Mouse (Mus musculus): ENCODE measurements around the gene Kmt2b. TPM values are rescaled to one million over a fixed set of nuclear protein-coding genes. Genes with fewer than 3 reads are reported as not detected.

The Kmt2b gene
- total RNA-seq, 4 experiments from 2014 or later: 44.1 to 60.2 (median 56.1) TPM

- DNase-seq (ENCODE audit: low spot score in 2 of 2): no peak
Measured at GRCm38 (mm10) chr7:30540572-30540971, 48.0 kb downstream of the Kmt2b start.

- DNase-seq (ENCODE audit: low spot score in 2 of 2): peak; percentile 95 to 96
Measured at GRCm38 (mm10) chr7:30534633-30535577, 53.6 kb downstream of the Kmt2b start, which contains the start of gene Arhgap33. TSS of gene Arhgap33 (minus strand) at chr7:30535060.

- no peak for DNase-seq (ENCODE audit: low spot score in 2 of 2)
Measured at GRCm38 (mm10) chr7:30533941-30534632, 54.4 kb downstream of the Kmt2b start.

- DNase-seq (ENCODE audit: low spot score in 2 of 2): peak in 1 of 2 experiments; percentile 50
Measured at GRCm38 (mm10) chr7:30532931-30533330, 55.6 kb downstream of the Kmt2b start.

- no peak for DNase-seq (ENCODE audit: low spot score in 2 of 2)
Measured at GRCm38 (mm10) chr7:30531291-30531815, 57.2 kb downstream of the Kmt2b start.

- no peak for DNase-seq (ENCODE audit: low spot score in 2 of 2)
Measured at GRCm38 (mm10) chr7:30526981-30527380, 61.5 kb downstream of the Kmt2b start.

- DNase-seq (ENCODE audit: low spot score in 2 of 2): no peak
Measured at GRCm38 (mm10) chr7:30526399-30526798, 62.1 kb downstream of the Kmt2b start.

GRCm38 (mm10) chr7:30525954-30526353, 62.6 kb downstream of the Kmt2b start:
- DNase-seq (ENCODE audit: low spot score in 2 of 2): no peak

- DNase-seq (ENCODE audit: low spot score in 2 of 2): no peak
Measured at GRCm38 (mm10) chr7:30524487-30524886, 64.0 kb downstream of the Kmt2b start.

GRCm38 (mm10) chr7:30522871-30523270, 65.7 kb downstream of the Kmt2b start:
- DNase-seq (ENCODE audit: low spot score in 2 of 2): no peak

- DNase-seq (ENCODE audit: low spot score in 2 of 2): no peak
Measured at GRCm38 (mm10) chr7:30520856-30521255, 67.7 kb downstream of the Kmt2b start.

GRCm38 (mm10) chr7:30520396-30520795, 68.1 kb downstream of the Kmt2b start:
- DNase-seq (ENCODE audit: low spot score in 2 of 2): no peak

Small RNA genes within 50 kb of the gene (microRNA-seq; reads per million reads assigned to microRNA genes)
- gene Gm38670 (0.25 to 0.96 reads per million in 2 experiments), gene Mir3569 (0.32 to 1.0 reads per million in 2 experiments)

Other genes with a start within 250 kb of the Kmt2b start
- 10 to 100 TPM; 28.2 to 31.6 (median 29.2) TPM for gene Lrfn3, start 226.0 kb downstream of the Kmt2b start, total RNA-seq (2022)
- gene Tyrobp, start 175.0 kb downstream of the Kmt2b start, total RNA-seq (2022): 100 to 1,000 TPM in 2 of 4 experiments, 10 to 100 TPM in 2; 24.9 to 572 (median 243) TPM
- gene Hcst, start 168.9 kb downstream of the Kmt2b start, total RNA-seq (2022): 1 to 10 TPM in 3 of 4 experiments, not detected in 1; 1.8 to 3.3 (median 2.3) TPM
- gene Nfkbid, start 167.0 kb downstream of the Kmt2b start, total RNA-seq (2022): 1 to 10 TPM; 2.8 to 4.1 (median 3.2) TPM
- 1,000 to 10,000 TPM; 1,209 to 1,263 (median 1,238) TPM for gene Aplp1, start 143.2 kb downstream of the Kmt2b start, total RNA-seq (2022)
- 10 to 100 TPM in 3 of 4 experiments, 1 to 10 TPM in 1; 9.6 to 13.7 (median 11.2) TPM for gene Kirrel2, start 131.0 kb downstream of the Kmt2b start, total RNA-seq (2022)
- gene Nphs1, start 130.4 kb downstream of the Kmt2b start, total RNA-seq (2022): 1 to 10 TPM; 1.5 to 1.9 (median 1.6) TPM
- under 1 TPM in 1 of 4 experiments, not detected in 3; 0.56 TPM for gene Prodh2, start 95.1 kb downstream of the Kmt2b start, total RNA-seq (2022)
- gene Arhgap33, start 53.7 kb downstream of the Kmt2b start, total RNA-seq (2022): 100 to 1,000 TPM in 3 of 4 experiments, 10 to 100 TPM in 1; 99.8 to 118 (median 110) TPM
- 10 to 100 TPM in 1 of 4 experiments, 1 to 10 TPM in 3; 3.2 to 10.3 (median 6.5) TPM for gene Hspb6, start 36.5 kb downstream of the Kmt2b start, total RNA-seq (2022)
- 1 to 10 TPM; 4.4 to 8.9 (median 6.1) TPM for gene Proser3, start 36.4 kb downstream of the Kmt2b start, total RNA-seq (2022)
- gene Lin37, start 28.9 kb downstream of the Kmt2b start, total RNA-seq (2022): 10 to 100 TPM; 41.3 to 54.0 (median 46.9) TPM
- 10 to 100 TPM; 68.2 to 81.1 (median 78.7) TPM for gene U2af1l4, start 25.4 kb downstream of the Kmt2b start, total RNA-seq (2022)
- gene Gm49396, start 25.4 kb downstream of the Kmt2b start, total RNA-seq (2022): 10 to 100 TPM in 2 of 4 experiments, 1 to 10 TPM in 2; 6.3 to 14.8 (median 11.1) TPM
- gene Psenen, start 25.1 kb downstream of the Kmt2b start, total RNA-seq (2022): 10 to 100 TPM; 85.9 to 91.0 (median 88.4) TPM
- 1 to 10 TPM; 4.0 to 5.7 (median 4.6) TPM for gene Igflr1, start 23.3 kb downstream of the Kmt2b start, total RNA-seq (2022)
- not detected for gene Zbtb32, start 10.2 kb upstream of the Kmt2b start, total RNA-seq (2022)
- gene Upk1a, start 24.1 kb upstream of the Kmt2b start, total RNA-seq (2022): 1 to 10 TPM in 1 of 4 experiments, under 1 TPM in 2, not detected in 1; 0.39 to 1.2 (median 0.89) TPM
- gene Cox6b1, start 37.4 kb upstream of the Kmt2b start, total RNA-seq (2022): 100 to 1,000 TPM; 631 to 661 (median 651) TPM
- not detected for gene Etv2, start 47.1 kb upstream of the Kmt2b start, total RNA-seq (2022)
- 10 to 100 TPM; 61.9 to 71.5 (median 70.1) TPM for gene Rbm42, start 61.6 kb upstream of the Kmt2b start, total RNA-seq (2022)
- gene Haus5, start 76.3 kb upstream of the Kmt2b start, total RNA-seq (2022): 1 to 10 TPM; 5.7 to 8.3 (median 6.8) TPM
- not detected for gene Pmis2, start 82.9 kb upstream of the Kmt2b start, total RNA-seq (2022)
- gene 2200002J24Rik, start 110.2 kb upstream of the Kmt2b start, total RNA-seq (2022): not detected
- 1 to 10 TPM; 1.1 to 2.1 (median 1.6) TPM for gene Atp4a, start 123.5 kb upstream of the Kmt2b start, total RNA-seq (2022)
- 100 to 1,000 TPM; 110 to 119 (median 116) TPM for gene Tmem147, start 140.8 kb upstream of the Kmt2b start, total RNA-seq (2022)
- gene Gapdhs, start 155.0 kb upstream of the Kmt2b start, total RNA-seq (2022): not detected
- gene Sbsn, start 162.7 kb upstream of the Kmt2b start, total RNA-seq (2022): 10 to 100 TPM in 1 of 4 experiments, 1 to 10 TPM in 3; 7.8 to 11.8 (median 8.4) TPM
- 1 to 10 TPM in 1 of 4 experiments, under 1 TPM in 2, not detected in 1; 0.84 to 1.5 (median 0.95) TPM for gene Dmkn, start 175.0 kb upstream of the Kmt2b start, total RNA-seq (2022)
- not detected for gene Krtdap, start 199.2 kb upstream of the Kmt2b start, total RNA-seq (2022)
- gene Ffar2, start 235.0 kb upstream of the Kmt2b start, total RNA-seq (2022): under 1 TPM in 1 of 4 experiments, not detected in 3; 0.20 TPM

Data from layer of hippocampus, adult 8-10 months (tissue).